Mouse (Mus musculus): ENCODE measurements around the gene Gstm1. TPM values are rescaled to one million over a fixed set of nuclear protein-coding genes. Genes with fewer than 3 reads are reported as not detected.
A peak's percentile ranks its signal among the peaks of the same experiment; 100 is the strongest.
"Not testable (repeated sequence)": the region's sequence is repeated elsewhere in the genome, so short reads cannot be mapped to it uniquely, and the experiment has no call there.

The Gstm1 gene
- total and polyA plus RNA-seq, 2 experiments from 2014 or later = 142 to 293 TPM

DNA sequence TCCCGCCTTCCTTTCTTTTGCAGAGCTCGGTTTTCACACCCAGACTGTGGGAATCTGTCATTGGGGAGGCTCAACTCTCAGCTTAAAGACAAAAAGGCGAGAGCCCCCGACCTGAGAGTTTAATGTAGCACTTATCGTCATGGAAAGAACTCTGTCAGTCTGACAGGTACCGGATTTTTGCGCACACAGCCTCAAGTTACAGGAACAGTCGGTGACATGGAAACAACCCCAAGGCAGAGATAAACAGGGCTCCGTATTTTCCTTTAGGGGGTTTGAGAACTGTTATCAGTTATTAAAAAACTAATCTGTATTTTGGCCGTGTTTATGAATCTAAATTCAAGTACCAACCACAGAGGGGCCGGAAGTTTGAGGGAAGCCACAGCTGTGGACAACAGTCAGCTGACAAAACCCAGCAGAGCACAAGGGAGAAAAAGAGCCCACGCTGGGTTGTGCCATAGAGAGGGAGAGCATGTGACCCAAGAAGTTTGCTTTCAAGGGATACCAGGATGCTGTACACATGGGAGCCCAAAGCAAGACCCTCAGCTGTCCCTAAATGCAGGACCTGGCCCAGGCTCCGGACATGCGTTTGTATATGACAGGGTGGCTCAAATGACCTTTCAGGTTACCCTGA, 532 bp upstream of the Gstm1 start:
- H3K27ac ChIP-seq (ENCODE audit: low read depth, low read length) = peak overlapping the region; percentile 76
- no peaks in the 10 kb centered on the region for H3K9me3 ChIP-seq (ENCODE audit: low read length)
- H3K9ac ChIP-seq (replicated peaks; ENCODE audit: low read length, poor library complexity, severe bottlenecking) = peak overlapping the region; percentile 55

DNA sequence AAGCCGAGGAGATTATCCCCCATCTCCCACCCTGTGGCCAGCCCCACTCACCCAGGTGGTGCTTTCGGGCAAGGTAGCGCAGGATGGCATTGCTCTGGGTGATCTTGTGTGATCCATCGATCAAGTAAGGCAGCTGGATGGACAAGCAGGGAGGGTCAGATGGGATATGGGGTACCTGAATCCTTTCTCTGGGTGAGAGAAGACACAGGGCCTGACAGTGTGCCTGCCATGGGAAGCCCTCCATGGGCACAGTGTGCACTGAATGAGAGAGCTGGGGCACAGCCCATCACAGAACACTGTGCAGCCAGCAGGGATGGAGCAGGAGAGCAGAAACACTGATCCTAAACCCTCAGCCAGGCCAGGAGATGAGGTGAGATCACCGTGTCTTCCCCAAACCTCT, 1.3 kb downstream of the Gstm1 start:
- not testable (repeated sequence) for H3K4me1 ChIP-seq (ENCODE audit: insufficient read depth, low read length); ATAC-seq (ENCODE audit: low FRiP score); H3K36me3 ChIP-seq (ENCODE audit: insufficient read depth, low read length); DNase-seq (ENCODE audit: low spot score); H3K27me3 ChIP-seq (ENCODE audit: insufficient read depth, low read length); H3K9me3 ChIP-seq (ENCODE audit: low read length)
- H3K4me3 ChIP-seq (ENCODE audit: low read depth, low read length) = peak overlapping the region; percentile 41; the same call in 1 of the 2 replicates
- 86% methylated on average over 5 of the region's 5 CpGs for WGBS
- peak overlapping the region; percentile 76; the same call in 1 of the 2 replicates for H3K27ac ChIP-seq (ENCODE audit: low read depth, low read length)
- H3K9ac ChIP-seq (replicated peaks; ENCODE audit: low read length, poor library complexity, severe bottlenecking) = peak overlapping the region; percentile 55; the same call in 1 of the 2 replicates
- peak overlapping the region; percentile 77 for H3K4me2 ChIP-seq (ENCODE audit: low read depth, low read length, poor library complexity, severe bottlenecking)

More for the DNA sequence above, 532 bp upstream of the Gstm1 start:
- H3K4me3 ChIP-seq (ENCODE audit: low read depth, low read length) = peak overlapping the region; percentile 41
- H3K4me2 ChIP-seq (ENCODE audit: low read depth, low read length, poor library complexity, severe bottlenecking) = peak overlapping the region; percentile 77
- DNase-seq (ENCODE audit: low spot score) (no peak), ATAC-seq (ENCODE audit: low FRiP score) (no peak)
- WGBS = 27% methylated on average over 14 of the region's 14 CpGs
- H3K4me1 ChIP-seq (ENCODE audit: insufficient read depth, low read length) = no peaks in the 10 kb centered on the region; the same call in 1 of the 2 replicates
- H3K36me3 ChIP-seq (ENCODE audit: insufficient read depth, low read length) = no peaks in the 10 kb centered on the region
- no peak for TF ChIP-seq CTCF (IDR thresholded peaks at IDR 0.05)
- H3K27me3 ChIP-seq (ENCODE audit: insufficient read depth, low read length) = no peaks in the 10 kb centered on the region

DNA sequence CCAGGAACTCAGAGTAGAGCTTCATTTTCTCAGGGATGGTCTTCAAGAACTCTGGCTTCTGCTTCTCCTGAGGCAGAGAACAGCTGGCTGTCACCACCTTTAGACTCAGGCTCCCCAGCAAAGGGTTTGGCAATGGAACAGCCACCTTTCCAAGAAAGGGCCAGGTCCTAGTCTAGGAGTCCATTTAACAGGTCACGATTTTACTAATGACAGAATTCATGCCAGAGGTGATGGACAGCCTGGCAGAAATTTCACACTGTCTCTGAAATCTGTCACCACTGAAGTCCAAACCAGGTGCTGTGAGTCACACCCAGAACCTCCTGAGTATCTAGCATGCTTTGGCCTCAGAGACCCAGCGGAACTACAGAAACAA, 2.8 kb downstream of the Gstm1 start:
- Histone ChIP-seq H3K9me3 (ENCODE audit: low read length) (no peaks in the 10 kb centered on the region), H3K4me2 (ENCODE audit: low read depth, low read length, poor library complexity, severe bottlenecking) (no peak overlapping the region), H3K27ac (ENCODE audit: low read depth, low read length) (no peak overlapping the region), H3K27me3 (ENCODE audit: insufficient read depth, low read length) (no peaks in the 10 kb centered on the region), H3K4me1 (ENCODE audit: insufficient read depth, low read length) (no peaks in the 10 kb centered on the region; the same call in 1 of the 2 replicates), H3K4me3 (ENCODE audit: low read depth, low read length) (no peak overlapping the region), H3K9ac (replicated peaks; ENCODE audit: low read length, poor library complexity, severe bottlenecking) (no peak overlapping the region), H3K36me3 (ENCODE audit: insufficient read depth, low read length) (no peaks in the 10 kb centered on the region)
- TF ChIP-seq CTCF (IDR thresholded peaks at IDR 0.05) = no peak
- ATAC-seq (ENCODE audit: low FRiP score) = no peak
- no peak for DNase-seq (ENCODE audit: low spot score)
- 91% methylated on average over 2 of the region's 2 CpGs for WGBS

DNA sequence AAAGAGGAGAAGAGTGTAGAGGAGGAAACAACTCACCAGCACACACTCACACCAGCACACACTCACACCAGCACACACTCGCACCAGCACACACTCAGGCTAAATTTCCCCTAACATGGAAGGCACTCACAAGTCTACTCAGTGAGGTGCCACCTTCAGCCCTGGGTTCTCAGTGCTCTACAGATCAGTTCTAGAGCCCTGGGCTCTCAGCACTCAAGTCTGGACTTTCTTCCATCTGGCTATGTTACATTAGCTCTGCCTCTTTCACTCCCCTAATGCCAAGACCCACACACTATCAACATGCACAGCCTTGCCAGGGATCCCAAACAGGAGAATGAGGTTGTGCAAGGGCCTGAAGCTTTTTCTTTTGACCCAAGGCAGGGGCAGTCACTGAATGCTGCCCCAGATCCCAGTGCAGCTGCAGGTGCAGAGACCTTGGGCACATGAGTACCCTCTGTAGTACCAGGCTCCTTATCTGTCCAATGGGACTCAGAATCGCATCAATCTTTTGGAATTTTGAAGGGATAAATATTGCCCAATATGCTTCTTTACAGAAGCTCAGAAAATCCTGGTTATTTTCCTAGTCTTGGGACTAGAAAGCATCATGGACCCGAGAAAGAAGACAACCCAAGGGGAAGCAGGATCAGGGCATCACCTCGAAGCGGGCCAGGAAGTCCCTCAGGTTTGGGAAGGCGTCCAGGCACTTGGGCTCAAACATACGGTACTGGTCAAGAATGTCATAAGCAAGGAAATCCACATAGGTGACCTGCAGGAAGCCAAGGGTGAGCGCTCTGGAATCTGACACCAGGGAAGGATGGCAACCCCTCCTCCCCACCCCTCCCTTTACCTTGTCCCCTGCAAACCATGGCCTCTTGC, 3.4 kb downstream of the Gstm1 start:
- Histone ChIP-seq H3K27ac (ENCODE audit: low read depth, low read length) (no peak overlapping the region), H3K9me3 (ENCODE audit: low read length) (no peaks in the 10 kb centered on the region), H3K36me3 (ENCODE audit: insufficient read depth, low read length) (no peaks in the 10 kb centered on the region), H3K9ac (replicated peaks; ENCODE audit: low read length, poor library complexity, severe bottlenecking) (no peak overlapping the region), H3K4me2 (ENCODE audit: low read depth, low read length, poor library complexity, severe bottlenecking) (no peak overlapping the region), H3K4me3 (ENCODE audit: low read depth, low read length) (no peak overlapping the region), H3K4me1 (ENCODE audit: insufficient read depth, low read length) (no peaks in the 10 kb centered on the region; the same call in 1 of the 2 replicates), H3K27me3 (ENCODE audit: insufficient read depth, low read length) (no peaks in the 10 kb centered on the region)
- ATAC-seq (ENCODE audit: low FRiP score) = no peak
- no peak for TF ChIP-seq CTCF (IDR thresholded peaks at IDR 0.05)
- DNase-seq (ENCODE audit: low spot score) = no peak
- 90% methylated on average over 7 of the region's 8 CpGs for WGBS

DNA sequence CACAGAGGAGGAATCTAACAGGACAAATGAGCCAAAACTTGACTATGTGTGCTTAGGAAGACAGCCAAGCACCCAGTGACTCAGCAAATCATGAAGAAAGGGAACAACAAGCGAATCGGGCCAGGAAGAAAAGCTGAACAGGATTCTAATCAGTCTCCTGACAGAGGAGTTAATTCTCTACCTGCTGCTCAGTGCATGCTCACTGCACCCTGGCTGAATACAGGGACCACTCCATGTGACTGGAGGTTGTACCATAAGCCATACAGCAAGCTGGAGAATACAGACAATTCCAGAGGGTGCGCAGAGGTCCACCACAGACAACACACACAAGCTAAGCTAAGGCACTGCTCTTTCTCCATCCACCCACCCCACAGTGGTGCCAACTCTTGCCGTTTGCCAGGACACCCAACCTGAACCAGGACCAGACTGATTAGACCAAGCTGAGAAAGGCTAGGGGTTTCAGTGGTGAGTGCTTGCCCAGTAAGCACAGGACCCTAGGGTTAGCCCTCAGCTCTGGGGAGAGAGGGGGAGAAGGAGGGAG, 4.4 kb downstream of the Gstm1 start:
- 71% methylated on average over 4 of the region's 4 CpGs for WGBS
- no peak overlapping the region for H3K9ac ChIP-seq (replicated peaks; ENCODE audit: low read length, poor library complexity, severe bottlenecking)
- H3K9me3 ChIP-seq (ENCODE audit: low read length) = no peaks in the 10 kb centered on the region
- no peaks in the 10 kb centered on the region for H3K27me3 ChIP-seq (ENCODE audit: insufficient read depth, low read length)
- no peak for ATAC-seq (ENCODE audit: low FRiP score)
- no peak overlapping the region for H3K27ac ChIP-seq (ENCODE audit: low read depth, low read length)
- H3K4me3 ChIP-seq (ENCODE audit: low read depth, low read length) = no peak overlapping the region
- no peak overlapping the region for H3K4me2 ChIP-seq (ENCODE audit: low read depth, low read length, poor library complexity, severe bottlenecking)
- no peaks in the 10 kb centered on the region for H3K36me3 ChIP-seq (ENCODE audit: insufficient read depth, low read length)
- TF ChIP-seq CTCF (IDR thresholded peaks at IDR 0.05) = no peak
- no peaks in the 10 kb centered on the region; the same call in 1 of the 2 replicates for H3K4me1 ChIP-seq (ENCODE audit: insufficient read depth, low read length)
- peak; percentile 55 for DNase-seq (ENCODE audit: low spot score)
